Mouse (Mus musculus): ENCODE data around the gene Zfp827.
"Not testable (repeated sequence)": the region's sequence is repeated elsewhere in the genome, so short reads cannot be mapped to it uniquely, and the experiment has no call there.

Gene Zfp827

DNA sequence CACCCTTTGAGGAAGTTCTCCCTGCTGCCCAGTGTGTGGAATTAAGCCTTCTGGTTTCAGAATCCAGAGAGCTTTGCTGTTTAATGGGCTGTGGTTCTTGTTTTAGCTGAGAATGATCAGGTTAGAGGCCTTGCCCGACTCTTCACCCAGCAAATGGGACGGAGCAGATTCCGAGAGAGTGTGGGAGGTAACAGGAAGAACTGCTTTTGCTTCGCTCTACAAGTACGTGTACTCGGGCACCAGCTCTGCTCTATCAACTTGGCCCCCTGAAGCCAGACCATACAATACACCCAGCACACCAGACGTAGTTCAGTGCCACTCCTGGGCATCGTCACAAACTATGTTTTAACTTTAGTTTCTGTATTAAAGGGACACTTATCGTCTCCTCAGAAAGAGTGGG lies 85.3 kb downstream of the Zfp827 start:
- DNase-seq: no peak

DNA sequence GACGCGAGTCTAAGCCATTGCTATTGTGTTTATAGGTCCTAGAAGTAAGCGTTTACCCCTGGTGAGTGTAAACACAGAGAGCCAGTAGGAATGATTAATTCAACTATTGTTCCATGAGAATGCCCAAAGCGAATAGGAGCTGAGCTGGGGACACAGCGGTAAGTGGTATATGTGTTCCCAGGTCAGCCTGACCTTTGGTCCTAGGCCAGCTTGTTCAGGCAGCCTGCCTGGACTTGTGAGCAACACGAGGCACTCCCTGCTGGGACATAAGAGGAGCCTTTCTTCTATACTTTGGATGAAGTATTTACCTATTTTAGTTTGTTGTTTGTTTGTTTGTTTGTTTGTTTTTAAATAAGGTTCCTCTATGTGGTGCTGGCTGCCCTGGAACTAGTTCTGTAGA lies 86.3 kb downstream of the Zfp827 start:
- no peak for DNase-seq

DNA sequence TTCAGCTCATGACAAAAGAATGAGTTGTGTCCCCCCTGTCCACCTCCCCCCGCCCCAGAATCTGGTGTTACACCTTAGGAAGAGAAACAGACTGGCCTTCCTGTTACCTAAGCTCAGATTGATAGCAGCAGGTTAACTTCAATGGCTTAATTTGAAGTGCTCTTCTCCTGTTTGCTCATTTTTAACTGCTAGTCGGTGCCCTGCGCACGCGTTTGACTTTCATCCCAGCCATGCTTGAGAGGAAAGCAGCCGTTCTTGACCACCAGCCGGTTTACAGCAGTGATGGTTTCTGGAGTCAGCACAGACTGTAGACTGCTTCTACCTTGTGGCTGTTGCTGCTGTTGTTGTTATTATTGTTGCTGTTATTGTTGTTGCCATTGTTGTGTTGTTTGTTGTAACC lies 88.2 kb downstream of the Zfp827 start:
- DNase-seq: no peak

DNA sequence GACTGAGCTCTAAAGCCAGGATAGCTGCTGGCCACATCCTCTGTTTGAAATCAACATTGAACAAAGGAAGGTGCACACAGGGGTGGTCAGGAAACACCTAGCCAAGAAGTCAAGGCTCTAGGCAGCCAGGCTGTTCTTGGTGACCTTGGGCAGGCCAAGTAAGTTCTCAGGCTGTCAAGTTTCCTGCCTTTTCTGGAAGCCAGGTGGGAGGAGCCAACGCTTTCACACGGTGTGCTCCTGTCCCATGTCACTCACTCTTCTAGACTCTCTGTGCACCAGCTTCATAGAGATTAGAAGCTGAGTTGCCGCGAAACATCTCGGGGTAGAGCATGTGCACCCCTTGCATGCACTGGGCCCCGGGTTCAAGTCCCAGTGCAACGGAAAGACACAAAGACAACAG lies 89.5 kb downstream of the Zfp827 start:
- no peak for DNase-seq

DNA sequence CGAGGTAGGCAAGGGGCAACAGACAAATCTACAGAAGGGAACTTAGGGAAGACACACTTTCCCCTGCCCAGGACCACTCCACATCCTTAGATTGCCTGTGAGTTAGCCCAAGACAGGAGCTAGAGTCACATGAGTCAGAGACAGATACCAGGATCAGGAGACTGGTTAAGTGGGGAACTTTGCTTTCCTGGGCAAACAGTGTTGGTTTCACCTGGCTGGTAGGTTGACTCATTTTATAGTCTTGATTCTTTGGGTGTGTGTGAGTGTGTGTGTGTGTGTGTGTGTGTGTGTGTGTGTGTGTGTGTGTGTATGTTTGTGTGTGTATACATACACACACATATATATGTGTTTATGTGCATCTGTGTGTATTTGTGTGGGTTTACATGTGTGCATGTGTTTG lies 93.4 kb downstream of the Zfp827 start:
- no peak for DNase-seq

DNA sequence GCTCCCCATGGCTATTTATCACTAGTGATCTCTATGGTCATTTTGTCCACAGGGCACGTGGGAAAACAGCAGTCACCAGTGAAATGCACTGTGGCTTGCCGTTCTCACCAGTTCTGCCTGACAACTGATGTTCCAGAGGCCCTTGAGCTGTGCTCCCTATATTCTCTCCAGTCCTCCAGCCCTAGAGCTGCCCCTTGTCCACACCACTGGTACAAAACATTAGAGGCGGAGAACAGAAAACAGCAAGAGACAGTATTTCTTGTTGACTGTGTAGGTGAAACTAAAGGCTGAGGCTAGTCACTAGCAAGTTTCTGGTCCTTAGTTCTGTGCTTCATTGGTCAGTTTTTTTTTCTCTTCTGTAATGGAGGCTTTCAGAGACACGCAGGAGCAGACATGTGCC lies 96.0 kb downstream of the Zfp827 start:
- DNase-seq: no peak

DNA sequence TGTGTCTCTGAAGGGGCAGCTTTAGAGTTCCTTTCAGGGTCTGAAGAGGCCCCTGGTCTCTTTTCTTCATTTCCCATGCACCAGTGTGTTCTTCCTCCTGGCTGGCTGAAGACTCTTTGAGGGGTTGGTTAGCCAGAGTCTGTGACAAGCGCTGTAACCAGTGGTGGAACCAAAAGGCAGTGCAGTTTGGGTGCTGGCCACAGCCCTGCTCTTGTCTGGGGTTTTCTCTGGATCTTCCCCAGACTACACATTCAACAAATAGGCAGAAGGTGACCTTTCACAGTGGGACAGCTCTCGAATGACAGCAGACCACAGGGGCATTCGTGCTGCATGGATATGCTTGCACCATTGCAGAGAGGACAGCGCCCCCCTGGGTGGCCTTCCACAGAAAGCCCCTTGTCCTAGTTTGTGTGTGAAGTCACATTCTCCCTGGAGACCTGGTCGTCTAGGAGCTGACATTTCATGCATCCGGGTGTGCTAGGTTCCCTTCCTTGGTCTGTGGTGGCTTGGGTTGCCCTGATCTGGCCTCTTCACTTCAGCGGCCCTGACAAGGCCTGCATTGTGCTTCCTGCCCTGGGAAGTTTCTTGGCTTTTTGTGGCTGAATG lies 99.1 kb downstream of the Zfp827 start:
- DNase-seq: no peak

DNA sequence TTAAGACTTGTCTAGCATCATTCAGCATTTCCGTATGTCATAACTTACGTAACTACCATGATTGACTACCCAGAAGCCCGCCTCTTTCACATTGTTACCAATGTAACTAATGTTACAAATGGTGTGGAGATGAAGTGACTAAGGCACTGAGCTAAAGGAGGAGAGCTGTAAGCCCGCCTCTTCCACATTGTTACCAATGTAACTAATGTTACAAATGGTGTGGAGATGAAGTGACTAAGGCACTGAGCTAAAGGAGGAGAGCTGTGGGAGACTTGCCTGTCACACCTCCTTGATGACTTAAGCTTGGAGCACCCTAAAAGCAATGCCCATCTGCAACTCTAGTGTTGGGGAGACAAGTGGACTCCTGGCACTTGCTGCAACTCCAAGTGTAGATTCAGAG lies 100.3 kb downstream of the Zfp827 start:
- DNase-seq: not testable (repeated sequence)

DNA sequence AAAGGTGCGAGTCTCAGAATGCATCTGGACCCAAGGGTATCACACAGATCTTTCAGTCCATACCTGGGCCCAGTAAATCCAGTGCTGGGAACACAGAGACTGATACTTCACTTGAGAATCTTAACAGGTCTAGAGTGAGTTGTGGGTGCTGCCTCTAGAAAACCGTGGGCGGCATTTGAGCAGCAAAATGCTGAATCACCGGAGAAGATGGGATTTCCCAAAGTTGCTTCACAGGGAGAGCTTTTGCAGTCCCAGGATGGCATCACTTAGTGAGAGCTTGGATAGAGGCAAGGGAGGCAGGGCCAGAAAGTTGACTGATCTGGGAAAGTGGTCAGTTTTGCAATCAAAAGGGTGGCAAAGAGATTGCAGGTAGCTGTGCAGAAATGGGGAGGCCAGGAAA lies 111.4 kb downstream of the Zfp827 start:
- DNase-seq: peak; percentile 82

DNA sequence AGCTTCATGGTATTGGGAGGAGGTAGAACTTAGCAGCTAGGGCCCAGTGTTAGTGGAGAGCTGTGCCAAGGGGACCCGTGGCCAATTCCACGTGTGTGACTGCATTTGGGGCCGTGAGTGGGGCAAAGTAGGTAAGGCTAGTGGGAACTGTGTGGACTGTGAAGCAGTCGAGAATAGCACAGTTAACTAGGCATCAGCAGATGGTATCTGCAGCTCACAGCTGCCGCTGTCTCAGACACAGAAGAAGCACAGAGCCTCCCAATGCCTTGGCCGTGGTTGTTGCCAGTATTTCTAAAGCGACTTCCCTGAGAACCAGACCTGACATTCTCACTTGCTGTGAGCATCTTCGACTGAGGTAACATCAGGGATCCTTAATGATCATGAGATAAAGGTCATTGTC lies 112.7 kb downstream of the Zfp827 start:
- peak; percentile 85 for DNase-seq

DNA sequence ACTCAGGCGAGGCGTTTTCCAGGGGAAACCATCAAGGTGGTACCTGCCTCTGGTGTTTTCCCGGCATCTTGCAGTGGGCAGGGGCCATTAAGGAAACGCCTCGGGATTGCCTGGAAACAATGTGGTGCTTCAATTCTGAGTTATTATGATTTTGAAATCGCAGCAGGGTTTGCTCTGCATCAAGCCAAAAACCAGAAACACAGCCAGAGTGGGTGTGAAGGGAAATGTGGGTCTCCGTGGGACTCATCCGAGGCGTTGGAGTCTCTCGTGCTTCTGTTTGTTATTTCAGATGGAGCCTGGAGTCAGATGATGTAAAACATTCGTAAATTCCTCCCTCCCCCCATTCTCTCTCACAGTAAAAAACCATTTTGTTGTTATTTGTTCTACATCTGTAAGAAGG lies 113.4 kb downstream of the Zfp827 start:
- peak; percentile 48 for DNase-seq

DNA sequence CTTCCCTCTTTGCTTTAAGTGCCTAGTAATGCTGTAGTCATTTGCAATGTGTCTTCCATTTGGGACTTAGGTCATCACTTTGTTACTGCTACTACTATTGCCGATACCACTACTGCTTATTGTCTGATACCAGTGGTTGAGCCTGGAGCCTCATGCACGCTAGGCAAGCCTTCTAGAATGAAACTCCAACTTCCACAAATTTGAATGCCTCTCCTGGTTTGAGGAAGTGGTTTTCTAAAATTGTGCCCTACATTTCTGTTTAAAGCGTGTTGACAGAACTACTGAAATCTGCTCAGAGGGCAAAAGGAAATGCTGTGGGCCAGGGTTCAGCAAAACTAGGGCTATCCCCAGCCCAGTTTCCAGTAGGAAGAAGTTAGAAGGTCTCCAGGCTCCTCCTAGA lies 115.5 kb downstream of the Zfp827 start:
- DNase-seq: no peak

DNA sequence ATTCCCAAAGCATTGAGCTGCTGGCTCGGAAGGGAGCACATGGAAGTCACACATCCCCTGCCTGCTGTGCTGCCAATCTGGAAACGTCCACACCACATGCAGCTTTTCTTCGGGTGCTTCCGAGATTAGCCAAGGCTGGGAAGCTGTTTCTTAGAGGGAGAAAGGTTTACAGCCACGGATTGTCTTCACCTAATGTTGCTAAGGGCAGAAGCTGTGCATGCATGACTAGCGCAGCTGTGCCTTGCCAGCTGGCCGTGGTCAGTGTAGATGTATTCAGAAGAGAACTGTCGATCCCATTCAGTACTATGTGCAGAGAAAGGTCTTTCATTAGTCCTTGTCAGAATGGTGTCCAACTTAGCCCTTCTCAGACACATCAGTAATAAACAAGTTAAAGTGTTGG lies 117.0 kb downstream of the Zfp827 start:
- DNase-seq: no peak

DNA sequence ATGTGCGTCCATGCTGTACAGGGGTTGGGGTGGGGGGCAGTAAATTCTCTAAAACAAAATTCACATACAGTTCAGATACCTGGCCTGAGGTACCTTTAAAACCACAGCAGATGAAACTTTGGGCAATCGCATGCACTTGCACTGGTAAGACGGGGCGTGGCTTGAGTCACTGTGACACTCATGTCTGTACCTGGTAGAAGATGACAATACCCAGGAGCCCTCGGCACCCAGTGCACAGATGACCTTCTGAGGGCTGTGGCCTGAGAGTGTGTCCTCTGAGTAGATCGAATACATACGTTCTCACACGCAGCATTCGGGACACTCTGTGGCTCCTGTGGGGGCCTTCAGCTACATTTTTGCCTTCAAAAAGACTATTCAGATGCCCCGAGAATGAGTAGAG lies 117.4 kb downstream of the Zfp827 start:
- DNase-seq: no peak

DNA sequence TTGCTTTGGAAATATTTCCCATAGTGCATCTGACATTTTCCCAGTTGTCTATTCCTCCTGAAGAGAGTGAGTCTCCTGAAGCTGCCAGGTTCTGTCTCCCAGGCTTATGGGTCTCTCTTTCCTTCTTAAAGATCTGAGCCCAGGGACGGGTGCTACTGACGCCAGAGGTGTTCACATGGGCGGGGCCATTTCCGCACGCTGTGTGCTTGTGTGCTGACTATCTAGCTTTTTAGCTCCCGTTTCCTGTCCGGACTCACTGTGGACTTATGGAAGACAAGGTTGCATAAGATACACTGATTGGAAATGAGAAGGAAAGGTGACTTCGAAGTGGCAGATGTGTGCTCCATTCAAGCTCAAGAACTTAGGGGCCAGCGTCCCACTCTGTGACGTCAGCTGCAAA lies 120.6 kb downstream of the Zfp827 start:
- DNase-seq: no peak

DNA sequence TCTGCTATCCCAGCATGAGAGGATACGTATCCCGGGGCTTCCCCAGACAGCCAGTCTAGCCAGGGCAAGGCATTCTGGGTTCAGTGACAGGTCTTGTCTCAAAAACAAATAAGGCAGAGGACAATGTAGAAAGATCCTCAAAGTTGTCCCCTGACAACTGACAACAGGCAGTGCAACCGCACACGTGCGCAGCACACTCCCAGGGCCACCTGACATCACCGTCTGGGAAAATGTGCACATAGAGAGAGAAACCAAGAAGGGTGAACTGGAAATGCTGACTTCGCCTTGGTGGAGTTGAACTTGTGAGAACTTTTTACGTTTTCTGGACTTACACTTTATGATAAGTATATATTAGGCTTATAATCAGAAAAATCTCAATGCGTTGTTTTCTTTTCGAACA lies 121.6 kb downstream of the Zfp827 start:
- no peak for DNase-seq

DNA sequence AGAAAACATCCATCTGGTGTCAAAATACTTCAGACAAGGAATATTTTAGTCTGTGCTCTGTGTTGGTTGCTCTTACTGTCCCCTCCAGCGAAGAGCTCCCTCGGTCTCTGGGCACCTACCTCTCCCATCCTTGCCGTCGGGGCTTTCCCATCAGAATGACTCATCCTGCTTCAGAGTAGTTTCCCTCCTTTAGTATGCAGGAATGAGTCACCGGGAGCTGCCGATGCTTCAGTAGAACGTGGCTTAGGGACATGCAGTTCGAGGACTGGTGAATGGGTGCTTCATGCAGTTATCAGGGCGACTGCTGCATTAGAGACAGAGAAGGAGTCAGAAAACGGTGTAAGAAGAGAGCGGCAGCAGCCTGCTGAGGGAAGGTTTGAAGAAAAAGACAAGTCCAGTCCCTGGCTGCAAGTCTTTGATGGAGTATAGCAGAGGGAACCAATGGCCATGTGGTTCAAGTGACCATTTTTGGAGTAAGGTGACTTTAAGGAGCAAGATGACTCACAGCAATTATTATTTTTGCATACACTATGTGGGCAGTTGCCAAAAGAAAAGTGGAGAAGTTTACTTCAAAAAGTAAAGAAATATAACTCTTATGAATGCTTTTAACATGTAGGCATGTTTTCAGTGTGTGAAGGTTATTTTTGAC lies 122.4 kb downstream of the Zfp827 start:
- DNase-seq: peak; percentile 61

DNA sequence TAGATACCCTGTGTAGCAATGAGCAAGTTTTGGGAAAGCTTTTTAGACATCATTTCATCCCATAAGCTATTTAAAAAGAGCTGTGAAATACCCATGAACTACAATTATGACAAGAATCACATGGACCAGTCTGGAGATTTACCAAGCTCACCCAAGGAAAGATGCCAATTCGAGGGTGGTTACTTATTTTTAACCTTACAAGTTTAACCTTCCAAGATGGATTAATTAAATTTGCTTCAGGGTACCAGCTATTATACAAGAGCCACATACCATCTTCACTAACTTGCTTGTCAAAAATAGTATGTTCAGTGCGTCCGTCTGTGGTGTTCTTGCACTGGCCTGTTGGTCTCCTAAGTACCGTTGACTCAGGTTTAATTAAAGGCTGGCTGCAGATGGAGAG lies 123.4 kb downstream of the Zfp827 start:
- DNase-seq: peak; percentile 18

DNA sequence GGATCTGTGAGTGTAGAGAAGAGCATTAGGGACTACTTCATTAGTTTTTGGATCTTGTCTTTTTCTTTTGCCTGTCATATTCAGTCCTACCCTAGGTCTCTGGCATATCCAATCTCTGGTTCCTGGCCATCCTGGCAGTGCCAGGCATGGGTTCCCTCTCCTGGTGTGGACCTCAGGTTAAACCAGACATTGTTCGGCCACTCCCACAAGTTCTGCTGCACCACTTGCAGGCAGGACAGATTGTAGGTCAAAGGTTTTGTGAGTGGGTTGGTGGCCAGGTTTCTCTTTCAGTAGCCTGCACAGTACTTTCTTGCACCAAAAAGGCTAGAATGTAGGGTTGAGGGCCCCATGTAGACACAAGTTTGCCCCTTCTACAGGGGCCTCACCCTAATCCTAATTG lies 125.0 kb downstream of the Zfp827 start:
- DNase-seq: no peak

DNA sequence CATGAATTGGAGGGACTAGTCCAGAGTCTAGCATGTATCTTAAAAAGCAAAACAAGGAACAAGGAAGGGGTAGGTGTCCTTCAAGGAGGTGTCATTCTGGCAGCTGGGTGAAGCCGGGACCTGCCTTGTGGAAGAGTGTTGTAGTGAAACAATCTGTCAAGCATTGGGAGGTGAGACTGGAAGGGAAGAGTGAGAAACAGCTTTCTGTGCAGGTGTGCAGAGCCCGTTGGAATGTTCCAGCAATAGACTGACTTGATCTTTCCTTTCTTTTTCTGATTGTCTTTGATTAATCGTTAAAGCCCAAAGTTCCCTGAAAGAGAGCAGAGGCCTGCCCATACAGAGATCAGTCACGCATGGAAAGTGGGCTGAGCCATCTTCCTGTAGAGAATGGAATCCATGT lies 125.4 kb downstream of the Zfp827 start:
- no peak for DNase-seq

DNA sequence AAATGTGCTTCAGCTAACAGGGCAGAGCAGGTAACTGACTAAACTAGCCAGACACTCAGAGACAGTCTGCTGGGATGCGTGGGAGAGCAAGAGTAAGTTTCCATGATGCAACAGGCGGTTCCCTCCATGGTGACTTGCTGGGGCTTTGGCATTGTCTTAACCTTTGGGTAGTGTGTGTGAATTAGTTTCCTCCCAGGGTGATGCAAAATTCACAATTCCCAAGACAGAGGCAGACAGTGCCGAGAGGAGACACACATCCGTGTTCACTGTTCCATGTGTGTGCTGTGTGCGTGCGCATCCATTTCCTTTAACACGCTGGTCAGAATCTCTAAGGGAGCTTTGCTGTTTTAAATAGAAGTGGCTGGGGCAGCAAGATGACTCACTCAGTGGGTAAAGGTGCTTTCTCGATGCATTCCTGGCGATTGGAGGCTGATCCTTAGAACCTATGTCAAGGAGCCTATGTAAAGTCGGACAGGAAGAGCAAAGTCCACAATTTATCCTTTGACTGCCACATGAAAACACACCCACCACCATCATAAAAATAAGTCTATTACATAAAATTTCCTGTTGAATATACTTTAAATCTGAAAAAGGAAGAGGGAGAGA lies 127.4 kb downstream of the Zfp827 start:
- DNase-seq: no peak

DNA sequence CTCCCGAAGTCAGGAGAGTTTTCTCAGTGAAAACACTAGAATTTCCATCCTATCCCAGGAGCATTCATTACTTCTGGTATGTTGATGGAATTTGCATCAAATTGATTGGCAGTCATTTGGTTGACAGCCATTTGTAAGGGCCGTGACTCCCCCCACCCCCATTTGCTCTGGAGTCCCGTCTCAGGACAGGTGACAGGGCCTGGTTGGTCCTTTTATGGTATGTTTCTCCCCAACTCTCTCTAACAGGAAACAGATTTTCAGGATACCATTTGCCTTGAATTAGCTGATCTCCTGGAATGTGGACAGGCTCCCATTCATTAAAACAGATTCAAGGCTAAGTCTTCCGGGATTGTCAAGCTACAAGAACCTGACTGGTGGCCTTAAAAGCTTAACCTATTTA lies 129.1 kb downstream of the Zfp827 start:
- DNase-seq: no peak

DNA sequence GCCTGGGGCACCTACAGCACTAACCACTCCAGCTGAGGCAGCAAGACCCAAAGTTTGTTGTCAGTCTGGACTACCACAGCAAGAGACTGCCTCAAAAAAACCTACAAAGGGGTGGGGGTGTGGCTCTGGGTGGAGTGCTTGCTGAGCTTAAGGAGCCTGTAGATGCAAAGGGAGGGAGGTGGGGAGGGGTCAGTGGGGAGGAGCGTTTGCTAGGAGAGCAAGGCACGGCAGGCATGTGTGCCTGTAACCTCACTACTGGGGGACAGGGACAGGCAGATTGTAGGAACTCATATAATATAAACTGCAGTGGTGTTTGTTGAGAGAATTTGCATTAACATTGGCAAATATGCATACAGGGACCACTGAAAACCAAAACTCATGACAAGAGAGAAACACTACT lies 130.1 kb downstream of the Zfp827 start:
- no peak for DNase-seq

DNA sequence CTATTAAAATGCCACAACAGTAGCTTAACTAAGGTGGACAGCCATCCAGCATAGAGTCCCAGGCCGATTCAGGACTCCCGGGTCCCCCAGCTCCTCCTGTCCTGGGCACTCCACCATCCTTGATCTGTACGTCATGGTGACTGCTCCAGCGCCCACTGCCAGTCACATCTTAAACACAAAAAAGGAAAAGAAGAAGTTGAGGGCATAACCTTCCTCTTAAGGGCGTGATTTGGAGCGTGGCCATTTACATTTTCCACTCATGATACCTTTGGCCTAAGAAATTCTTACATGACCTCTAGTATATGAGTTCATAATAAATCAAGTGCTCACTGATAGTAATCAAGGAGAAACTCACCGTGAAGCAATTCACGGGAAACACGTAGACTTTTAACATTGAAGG lies 131.2 kb downstream of the Zfp827 start:
- DNase-seq: no peak

DNA sequence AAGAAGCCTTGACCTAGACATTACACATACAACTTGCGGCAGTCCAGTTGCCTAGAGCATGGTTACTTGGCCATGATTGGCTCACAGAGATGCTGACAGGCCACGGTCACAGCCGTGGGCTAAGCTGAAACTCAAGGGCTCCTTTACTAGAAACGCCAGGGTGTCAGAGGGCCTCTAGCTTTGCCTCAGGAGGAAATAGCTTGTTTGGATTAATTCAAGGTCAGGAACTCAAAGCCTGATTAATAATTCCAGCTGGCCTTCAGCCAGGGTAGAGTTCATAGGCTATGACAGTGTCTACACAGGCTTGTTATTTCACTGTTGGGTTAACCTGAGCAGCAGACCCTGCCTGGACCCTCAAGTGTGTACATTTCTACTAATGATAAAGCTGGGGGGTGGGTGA lies 132.1 kb downstream of the Zfp827 start:
- DNase-seq: no peak
